Mouse (Mus musculus): ENCODE measurements around the gene Olfr65. TPM values are rescaled to one million over a fixed set of nuclear protein-coding genes. Genes with fewer than 3 reads are reported as not detected.

Gene Olfr65
- polyA plus RNA-seq, 1 experiment: not detected

Other genes with a start within 250 kb of the Olfr65 start
- not detected in 2 replicates for gene Olfr623, start 239.8 kb upstream of the Olfr65 start, polyA plus RNA-seq (2012; rRNA removed)
- gene Olfr624, start 232.3 kb upstream of the Olfr65 start, polyA plus RNA-seq (2012; rRNA removed): not detected in 2 replicates
- gene Olfr625-ps1, start 220.8 kb upstream of the Olfr65 start, polyA plus RNA-seq (2012; rRNA removed): not detected in 2 replicates
- gene Olfr243, start 188.8 kb upstream of the Olfr65 start, polyA plus RNA-seq (2012; rRNA removed): not detected in 2 replicates
- not detected in 2 replicates for gene Olfr628, start 173.1 kb upstream of the Olfr65 start, polyA plus RNA-seq (2012; rRNA removed)
- not detected in 2 replicates for gene Olfr629, start 158.5 kb upstream of the Olfr65 start, polyA plus RNA-seq (2012; rRNA removed)
- gene Olfr630, start 146.2 kb upstream of the Olfr65 start, polyA plus RNA-seq (2012; rRNA removed): not detected in 2 replicates
- not detected in 2 replicates for gene Olfr69, start 131.9 kb upstream of the Olfr65 start, polyA plus RNA-seq (2012; rRNA removed)
- gene Olfr68, start 123.8 kb upstream of the Olfr65 start, polyA plus RNA-seq (2012; rRNA removed): not detected in 2 replicates
- not detected in 2 replicates for gene Olfr67, start 111.7 kb upstream of the Olfr65 start, polyA plus RNA-seq (2012; rRNA removed)
- 7.5 and 9.3 TPM in 2 replicates for gene Hbb-bt, start 89.5 kb upstream of the Olfr65 start, polyA plus RNA-seq (2012; rRNA removed)
- 97.3 and 114 TPM in 2 replicates for gene Hbb-bs, start 75.4 kb upstream of the Olfr65 start, polyA plus RNA-seq (2012; rRNA removed)
- not detected in 2 replicates for gene Hbb-bh2, start 63.0 kb upstream of the Olfr65 start, polyA plus RNA-seq (2012; rRNA removed)
- not detected in 2 replicates for gene Hbb-bh1, start 60.3 kb upstream of the Olfr65 start, polyA plus RNA-seq (2012; rRNA removed)
- gene Hbb-y, start 50.3 kb upstream of the Olfr65 start, polyA plus RNA-seq (2012; rRNA removed): not detected in 2 replicates
- gene Olfr66, start 17.2 kb upstream of the Olfr65 start, polyA plus RNA-seq (2012; rRNA removed): not detected in 2 replicates
- not detected in 2 replicates for gene Olfr64, start 9.0 kb upstream of the Olfr65 start, polyA plus RNA-seq (2012; rRNA removed)
- gene Olfr631, start 25.3 kb downstream of the Olfr65 start, polyA plus RNA-seq (2012; rRNA removed): not detected in 2 replicates
- not detected in 2 replicates for gene Olfr632, start 30.9 kb downstream of the Olfr65 start, polyA plus RNA-seq (2012; rRNA removed)
- not detected in 2 replicates for gene Olfr633, start 41.0 kb downstream of the Olfr65 start, polyA plus RNA-seq (2012; rRNA removed)
- not detected in 2 replicates for gene Olfr635, start 67.7 kb downstream of the Olfr65 start, polyA plus RNA-seq (2012; rRNA removed)
- gene Olfr638, start 95.3 kb downstream of the Olfr65 start, polyA plus RNA-seq (2012; rRNA removed): not detected in 2 replicates
- not detected in 2 replicates for gene Olfr639, start 113.8 kb downstream of the Olfr65 start, polyA plus RNA-seq (2012; rRNA removed)
- not detected in 2 replicates for gene Olfr640, start 122.1 kb downstream of the Olfr65 start, polyA plus RNA-seq (2012; rRNA removed)
- not detected in 2 replicates for gene Olfr641, start 132.0 kb downstream of the Olfr65 start, polyA plus RNA-seq (2012; rRNA removed)
- gene Olfr642, start 149.2 kb downstream of the Olfr65 start, polyA plus RNA-seq (2012; rRNA removed): not detected in 2 replicates
- gene 4930516K23Rik, start 158.0 kb downstream of the Olfr65 start, polyA plus RNA-seq (2012; rRNA removed): not detected in 2 replicates
- gene Olfr644, start 168.4 kb downstream of the Olfr65 start, polyA plus RNA-seq (2012; rRNA removed): not detected in 2 replicates
- gene Olfr645, start 182.0 kb downstream of the Olfr65 start, polyA plus RNA-seq (2012; rRNA removed): not detected in 2 replicates
- not detected in 2 replicates for gene Olfr646, start 201.4 kb downstream of the Olfr65 start, polyA plus RNA-seq (2012; rRNA removed)
- not detected in 2 replicates for gene Ubqln5, start 226.3 kb downstream of the Olfr65 start, polyA plus RNA-seq (2012; rRNA removed)
- not detected in 2 replicates for gene Olfr643, start 233.9 kb downstream of the Olfr65 start, polyA plus RNA-seq (2012; rRNA removed)
- gene Ubqln3, start 239.8 kb downstream of the Olfr65 start, polyA plus RNA-seq (2012; rRNA removed): not detected in 2 replicates
- not detected in 2 replicates for gene Ubqlnl, start 247.1 kb downstream of the Olfr65 start, polyA plus RNA-seq (2012; rRNA removed)

Data from large intestine, adult 2 months (tissue).